Mouse (Mus musculus) regulatory T cell (primary cell): ENCODE measurements around the gene Ankrd55.

ENCODE experiments used
- in situ Hi-C: fragments of 300-600 bp; cut with MboI, MseI; formaldehyde crosslinking; loops from one replicate; pipeline ENCODE4 v1.15.1; 2025; ENCODE audit warnings: high pct_unique_total_duplicates

The Ankrd55 gene

GRCm38 (mm10) chr13:112288225-112289178 is at the start of gene Ankrd55:
Gene Ankrd55 (plus strand): TSS chr13:112288451.
- in situ Hi-C loops, result no loop called here

DNA sequence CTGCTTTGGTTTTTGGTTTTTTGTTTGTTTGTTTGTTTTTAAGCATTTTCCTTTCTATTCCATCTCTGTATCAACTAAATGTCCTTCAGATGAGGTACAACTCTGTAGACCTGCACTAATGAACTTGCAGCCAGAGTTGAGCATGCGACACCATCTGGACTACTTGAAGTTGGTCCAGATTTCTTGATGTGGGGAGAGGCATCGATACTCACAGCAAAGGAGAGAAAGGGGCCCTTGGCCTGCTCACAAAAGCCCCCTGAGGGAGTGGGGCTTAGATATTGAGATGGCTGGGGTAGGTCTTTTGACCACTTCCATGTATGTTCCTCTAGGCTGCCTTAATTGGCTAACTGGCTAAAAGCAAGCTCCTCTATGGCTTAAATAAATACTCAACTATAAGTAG is 49.0 kb upstream of the Ankrd55 start:
- in situ Hi-C loops, result no loop called here

GRCm38 (mm10) chr13:112241431-112241830 is 46.8 kb upstream of the Ankrd55 start:
- in situ Hi-C loops, result no loop called here

- in situ Hi-C loops, result no loop called here
Observed at GRCm38 (mm10) chr13:112245131-112245530, 43.1 kb upstream of the Ankrd55 start.

DNA sequence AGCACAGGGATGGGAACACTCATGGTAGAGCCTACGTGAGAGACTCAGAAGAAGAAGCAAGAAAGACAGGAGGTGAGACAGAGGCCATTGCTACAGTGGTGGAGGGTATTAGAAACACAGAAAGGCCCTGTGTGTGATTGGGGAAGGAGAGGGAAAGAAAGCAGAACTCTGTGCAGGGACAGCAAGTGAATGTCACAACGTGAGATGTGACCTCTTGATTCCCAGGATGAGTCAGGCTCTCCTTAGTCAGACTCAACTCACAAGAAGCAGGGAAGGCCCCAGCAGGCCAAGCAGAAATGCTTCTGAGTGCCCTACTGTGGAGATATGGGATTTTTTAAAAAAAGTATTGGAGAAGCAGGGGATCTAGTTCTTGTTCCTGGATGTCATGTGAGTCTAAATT is 36.8 kb upstream of the Ankrd55 start:
- in situ Hi-C loops, result no loop called here

DNA sequence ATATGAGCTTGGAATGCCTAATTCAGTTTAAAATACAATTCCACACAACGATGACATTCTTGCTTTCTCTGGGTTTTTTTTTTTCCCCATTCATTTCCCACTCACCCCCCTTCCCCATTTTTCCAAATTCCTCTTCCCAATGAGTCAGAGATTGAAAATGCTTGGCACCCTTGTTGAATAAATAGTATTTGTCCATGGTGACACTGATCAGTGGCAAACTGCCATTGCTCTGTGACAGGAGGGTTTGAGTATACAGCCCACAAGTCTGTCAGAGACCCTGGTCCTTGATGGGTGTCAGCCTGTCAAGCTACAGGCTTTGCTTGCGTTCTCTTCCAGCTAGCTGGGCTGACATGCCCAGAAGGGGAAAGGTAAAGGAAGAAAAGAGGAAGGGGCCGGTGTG is 36.2 kb upstream of the Ankrd55 start:
- in situ Hi-C loops, result no loop called here

DNA sequence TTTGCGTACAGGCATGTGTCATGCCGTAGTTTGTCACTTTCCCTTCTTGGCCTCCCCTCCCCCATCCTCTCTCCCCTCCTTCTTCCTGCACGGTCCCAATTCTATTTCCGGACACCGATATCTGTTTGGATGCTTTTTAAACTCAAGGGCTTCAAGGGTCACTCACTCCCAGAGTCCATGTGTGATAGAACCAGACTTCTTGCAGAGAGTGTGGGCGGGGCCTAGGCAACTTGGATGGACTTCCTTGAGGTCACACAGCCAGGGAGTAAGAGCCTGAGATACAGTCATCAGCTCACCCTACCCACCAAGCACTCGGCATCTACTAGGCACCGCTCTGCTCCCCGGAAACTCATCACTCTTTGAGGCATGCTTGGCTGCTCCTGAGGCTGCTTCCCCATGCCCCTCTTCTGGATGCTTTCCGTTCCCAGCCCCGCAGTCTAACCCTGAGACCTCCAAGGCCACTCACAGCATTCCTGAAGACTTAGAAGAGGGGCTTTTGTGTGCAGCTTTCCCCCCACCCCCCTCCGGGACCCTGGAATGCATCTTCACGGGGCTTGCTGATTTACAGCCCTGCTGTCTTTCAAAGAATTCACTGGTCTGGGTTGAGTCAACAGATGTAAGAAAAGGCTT is 35.1 kb upstream of the Ankrd55 start:
- in situ Hi-C loops, result no loop called here

- in situ Hi-C loops, result no loop called here
Observed at GRCm38 (mm10) chr13:112254116-112254515, 34.1 kb upstream of the Ankrd55 start.

DNA sequence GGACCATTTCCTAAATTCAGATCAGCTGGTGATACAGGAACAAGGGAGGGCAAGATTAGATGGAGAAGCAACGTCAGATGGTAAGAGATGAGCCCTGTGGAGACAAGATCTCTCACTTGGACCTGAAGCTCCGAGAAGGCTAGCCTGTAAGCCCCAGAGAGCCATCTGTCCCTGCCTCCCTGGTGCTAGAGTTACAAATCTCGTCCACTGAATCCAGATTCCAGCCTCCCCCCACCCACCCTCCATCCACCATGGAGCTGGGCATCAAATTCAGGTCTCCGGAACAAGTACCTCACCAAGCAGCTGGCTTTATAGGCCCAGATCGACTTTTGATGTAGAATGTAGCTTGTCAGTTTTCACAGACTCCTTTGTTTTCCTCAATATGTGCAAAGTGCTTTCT is 32.4 kb upstream of the Ankrd55 start:
- in situ Hi-C loops, result loop anchor here (5.0 kb wide), 1 partner anchor 469 kb away; no protein-coding TSS in a partner anchor

DNA sequence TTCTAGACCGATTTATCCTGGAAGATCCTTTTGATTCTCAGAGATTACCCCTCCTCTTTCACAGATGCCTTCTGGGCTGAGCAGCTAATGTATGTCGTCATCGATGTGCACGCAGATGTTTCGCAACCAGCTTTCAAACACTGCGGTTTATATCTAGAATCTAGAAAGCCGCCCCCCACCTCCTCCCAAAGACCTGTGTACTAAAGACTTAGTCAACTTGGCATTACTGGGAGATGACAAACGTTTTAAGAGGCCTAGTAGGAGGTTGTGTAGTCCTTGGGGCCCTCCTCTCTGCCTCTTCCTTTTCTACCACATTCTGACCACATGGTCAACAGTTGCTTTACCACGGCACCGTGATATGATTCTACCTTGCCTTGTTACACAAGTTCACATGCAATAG is 29.8 kb upstream of the Ankrd55 start:
- in situ Hi-C loops, result loop anchor here (5.0 kb wide), 1 partner anchor 471 kb away; no protein-coding TSS in a partner anchor

- in situ Hi-C loops, result loop anchor here (5.0 kb wide), 1 partner anchor 472 kb away; no protein-coding TSS in a partner anchor
Observed at GRCm38 (mm10) chr13:112259398-112259797, 28.9 kb upstream of the Ankrd55 start.

DNA sequence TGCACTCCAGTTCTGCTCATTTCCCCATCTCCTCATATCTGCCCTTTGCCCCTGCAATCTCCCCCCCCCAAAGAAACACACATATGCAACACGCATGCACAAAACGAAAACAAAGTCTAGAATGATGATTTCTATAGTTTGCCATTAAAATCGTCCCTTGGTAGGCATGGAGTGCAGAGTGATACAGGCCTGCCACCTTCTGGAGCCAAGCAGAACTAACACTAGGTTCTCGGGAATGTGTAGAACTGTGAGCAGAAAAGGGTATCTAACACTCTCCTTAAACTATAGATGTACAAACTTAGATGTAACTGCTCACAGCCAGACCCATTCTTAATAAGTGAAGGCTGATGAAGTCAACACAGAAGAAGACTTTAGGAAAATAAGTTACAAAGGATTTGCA is 23.6 kb upstream of the Ankrd55 start:
- in situ Hi-C loops, result no loop called here

DNA sequence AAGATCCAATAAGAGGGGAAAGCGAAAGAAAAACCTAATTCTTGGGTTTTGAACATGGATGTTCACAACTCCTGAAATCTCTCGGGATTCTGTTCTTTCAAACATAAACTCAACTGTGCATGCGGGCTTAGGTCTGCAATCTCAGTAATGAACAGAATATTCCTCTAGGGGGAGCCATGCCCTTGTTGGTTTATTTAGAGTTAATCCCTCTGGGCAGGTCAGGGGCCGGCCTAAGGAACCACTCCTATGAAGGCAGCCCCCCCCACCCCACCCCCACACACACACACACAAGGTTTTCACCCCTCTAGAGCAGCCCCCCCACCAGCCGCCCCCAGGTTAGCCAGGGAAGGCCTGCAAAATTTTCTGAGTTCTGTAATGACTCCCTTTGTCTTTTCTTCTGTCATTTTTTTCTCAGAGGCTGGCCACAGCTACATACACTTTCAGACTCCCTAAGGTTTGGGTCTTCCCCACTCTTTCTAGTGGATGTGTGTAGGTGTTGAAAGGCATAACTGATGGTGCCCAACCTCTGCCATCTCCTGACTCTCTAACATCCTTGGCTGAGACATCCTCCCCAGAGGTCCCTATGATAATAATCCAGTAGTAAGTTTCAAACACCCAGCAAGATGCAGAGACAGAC is 16.2 kb upstream of the Ankrd55 start:
- in situ Hi-C loops, result no loop called here

GRCm38 (mm10) chr13:112274636-112275035 is 13.6 kb upstream of the Ankrd55 start:
- in situ Hi-C loops, result loop anchor here (5.0 kb wide), 1 partner anchor 248 kb away; no protein-coding TSS in a partner anchor

- in situ Hi-C loops, result loop anchor here (5.0 kb wide), 1 partner anchor 246 kb away; no protein-coding TSS in a partner anchor
Observed at GRCm38 (mm10) chr13:112275951-112276350, 12.3 kb upstream of the Ankrd55 start.

GRCm38 (mm10) chr13:112277544-112277943 is 10.7 kb upstream of the Ankrd55 start:
- in situ Hi-C loops, result loop anchor here (5.0 kb wide), 1 partner anchor 245 kb away; no protein-coding TSS in a partner anchor

DNA sequence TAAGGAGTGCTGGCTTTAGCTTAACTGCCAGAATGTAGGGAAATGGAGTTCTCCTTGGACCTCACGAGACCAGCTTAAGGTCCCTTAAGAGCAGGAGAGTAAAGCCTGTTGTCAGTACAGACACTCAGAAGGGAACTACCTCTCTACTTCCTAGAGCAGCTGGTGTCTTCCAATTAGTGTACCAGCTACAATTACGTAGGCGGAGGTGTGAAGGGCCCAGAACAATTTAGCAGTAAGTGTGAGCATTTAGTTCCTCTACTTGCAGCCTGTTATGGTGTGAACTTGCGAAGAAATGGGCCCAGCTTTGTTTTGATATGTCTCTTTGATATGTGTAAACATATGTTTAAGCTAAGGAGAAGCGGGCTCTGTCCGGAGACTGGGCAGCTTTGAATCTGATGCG is 10.0 kb upstream of the Ankrd55 start:
- in situ Hi-C loops, result loop anchor here (5.0 kb wide), 1 partner anchor 244 kb away; no protein-coding TSS in a partner anchor

- in situ Hi-C loops, result no loop called here
Observed at GRCm38 (mm10) chr13:112287135-112287534, 1.1 kb upstream of the Ankrd55 start.

DNA sequence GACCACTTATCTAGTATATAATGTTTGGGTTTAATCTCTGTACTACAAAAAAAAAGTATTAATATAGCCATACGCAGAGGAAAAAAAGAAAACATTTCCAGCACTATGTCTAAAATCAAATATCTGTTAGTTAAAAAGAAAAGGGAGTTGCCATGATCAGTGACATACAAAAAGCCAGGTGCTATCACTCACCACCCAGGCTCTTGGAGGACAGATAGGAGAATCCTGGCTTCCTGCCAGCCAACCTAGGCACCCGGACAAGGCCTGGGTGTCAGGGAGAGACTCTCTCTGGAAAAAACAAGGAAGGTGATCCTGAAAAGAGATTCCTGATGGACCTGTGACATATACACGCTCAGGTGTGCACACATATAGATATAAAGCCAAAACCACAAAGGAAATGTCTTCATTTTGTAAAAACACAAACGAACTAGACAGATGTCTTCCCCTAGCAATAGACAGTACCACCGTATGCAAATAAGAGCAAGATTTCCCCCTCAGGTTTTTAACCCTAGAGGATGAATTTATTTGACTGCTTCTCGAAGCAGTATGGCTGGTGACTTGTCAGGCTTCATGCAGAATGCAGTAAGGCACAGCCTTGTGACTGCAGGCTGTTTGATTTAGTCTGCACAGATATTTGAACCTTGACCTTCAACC is 553 bp upstream of the Ankrd55 start:
- in situ Hi-C loops, result no loop called here

GRCm38 (mm10) chr13:112289338-112289737 is 1.1 kb downstream of the Ankrd55 start:
- in situ Hi-C loops, result no loop called here

DNA sequence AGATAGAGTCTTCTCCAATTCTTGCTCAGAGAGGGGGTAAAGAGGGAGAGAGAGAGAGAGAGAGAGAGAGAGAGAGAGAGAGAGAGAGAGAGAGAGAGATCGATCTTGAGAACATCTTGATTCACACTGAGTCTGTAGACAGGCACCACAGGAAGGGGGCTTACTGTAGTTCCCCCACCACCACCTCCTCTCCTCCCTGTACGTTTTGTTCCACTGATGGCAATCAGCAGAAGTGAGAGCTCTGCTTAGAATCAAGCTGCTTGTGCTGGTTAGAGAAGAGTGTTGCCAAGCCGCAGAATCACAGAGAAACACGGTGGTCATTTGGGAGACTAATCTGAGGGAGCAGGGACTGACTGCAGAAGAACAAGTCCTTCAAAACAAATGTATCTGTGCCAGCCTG is 1.7 kb downstream of the Ankrd55 start:
- in situ Hi-C loops, result no loop called here
